Mouse (Mus musculus): ENCODE measurements at regions not wholly inside any gene's neighbourhood (a gene's known extent, or its start where the extent isn't known, plus 50 kb on each side); places are given as distances from the start of the nearest gene placed in this dataset.
A peak's percentile ranks its signal among the peaks of the same experiment; 100 is the strongest.
"Not testable (repeated sequence)": the region's sequence is repeated elsewhere in the genome, so short reads cannot be mapped to it uniquely, and the experiment has no call there.

- H3K9ac ChIP-seq; H3K9me3 ChIP-seq (ENCODE audit: low read depth, low read length); H3K4me3 ChIP-seq (ENCODE audit: low read depth, low read length); H3K4me1 ChIP-seq (ENCODE audit: insufficient read depth); H3K27me3 ChIP-seq (ENCODE audit: insufficient read depth, low read length); H3K27ac ChIP-seq (ENCODE audit: low read depth); H3K36me3 ChIP-seq (ENCODE audit: insufficient read depth): not testable (repeated sequence)
- TF ChIP-seq CTCF (IDR thresholded peaks at IDR 0.05; ENCODE audit: low read depth), result peak; percentile 60
- ATAC-seq (ENCODE audit: insufficient read depth), result peak; percentile 71; the same call in 1 of the 2 replicates
- peak; percentile 84 for DNase-seq
- H3K4me2 ChIP-seq, result peak overlapping the region; percentile 31; the same call in 1 of the 2 replicates
- WGBS, result 51% methylated on average over 3 of the region's 3 CpGs
Measured at GRCm38 (mm10) chrX:50614874-50615273, 186.6 kb upstream of the Olfr1324 start.

DNA sequence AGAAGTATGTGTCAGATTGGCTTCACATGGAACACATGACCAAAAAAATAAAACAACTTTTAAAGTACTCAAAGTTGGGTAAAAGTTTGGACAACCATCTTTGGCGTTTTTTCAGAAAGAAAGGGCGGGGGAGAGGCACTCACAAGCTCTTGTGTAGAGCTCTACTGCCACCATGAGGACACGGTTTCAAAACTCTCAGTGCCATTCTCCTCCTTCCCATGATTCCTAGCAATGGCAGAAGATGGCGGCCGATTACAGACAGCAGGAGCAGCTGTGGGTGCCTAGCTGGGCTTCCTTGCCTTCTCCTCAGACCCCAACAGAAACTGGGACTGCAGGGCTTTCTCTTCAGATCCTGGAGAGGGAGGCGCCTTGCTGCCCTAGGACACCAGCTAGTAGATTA lies 186.1 kb upstream of the Olfr1324 start:
- H3K9me3 ChIP-seq (ENCODE audit: low read depth, low read length); H3K36me3 ChIP-seq (ENCODE audit: insufficient read depth); H3K4me3 ChIP-seq (ENCODE audit: low read depth, low read length); H3K9ac ChIP-seq; H3K4me1 ChIP-seq (ENCODE audit: insufficient read depth); H3K27me3 ChIP-seq (ENCODE audit: insufficient read depth, low read length); ATAC-seq (ENCODE audit: insufficient read depth); H3K27ac ChIP-seq (ENCODE audit: low read depth): not testable (repeated sequence)
- peak; percentile 74 for DNase-seq
- peak; percentile 55 for TF ChIP-seq CTCF (IDR thresholded peaks at IDR 0.05; ENCODE audit: low read depth)
- 68% methylated on average over 6 of the region's 6 CpGs for WGBS
- H3K4me2 ChIP-seq, result peak overlapping the region; percentile 31; the same call in 1 of the 2 replicates

DNA sequence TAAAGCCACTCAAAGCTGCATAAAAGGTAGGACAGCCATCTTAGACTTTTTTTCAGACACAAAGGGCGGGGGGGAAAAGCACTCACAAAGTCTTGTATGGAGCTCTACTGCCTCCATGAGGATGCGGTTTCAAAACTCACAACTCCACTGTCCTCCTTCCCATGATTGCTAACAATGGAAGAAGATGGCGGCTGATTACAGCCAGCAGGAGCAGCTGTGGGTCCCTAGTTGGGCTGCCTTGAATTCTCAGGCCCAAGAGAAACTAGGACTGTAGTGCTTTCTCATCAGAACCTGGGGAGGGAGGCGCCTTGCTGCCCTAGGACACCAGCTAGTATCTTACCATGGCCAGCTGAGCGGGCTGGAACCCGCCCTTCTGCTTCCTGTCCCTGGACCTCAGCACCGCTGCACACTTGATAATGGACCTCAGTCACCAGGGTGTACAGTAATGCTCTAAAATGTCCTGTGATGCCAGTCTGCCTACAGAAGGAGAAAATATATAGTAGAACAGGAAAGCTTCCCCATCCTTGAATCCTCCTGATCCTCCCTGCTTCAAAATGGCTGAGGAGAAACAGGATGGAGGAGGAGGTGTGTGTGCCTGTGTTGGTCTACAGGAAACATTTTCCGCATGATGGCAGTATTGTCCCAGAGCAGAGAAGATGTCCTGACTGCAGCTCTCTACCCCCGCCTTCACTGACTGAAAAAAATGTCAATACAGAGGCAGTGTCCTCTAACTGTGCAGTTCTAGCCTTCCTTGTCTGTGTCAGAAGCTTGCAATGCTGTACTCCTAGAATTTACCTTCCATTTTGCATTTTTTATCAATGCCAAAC lies 183.7 kb upstream of the Olfr1324 start:
- H3K4me3 ChIP-seq (ENCODE audit: low read depth, low read length), result peak overlapping the region; percentile 14; the same call in 1 of the 2 replicates
- H3K4me1 ChIP-seq (ENCODE audit: insufficient read depth), result no peaks in the 10 kb centered on the region
- no peak overlapping the region for H3K9ac ChIP-seq
- peak; percentile 62 for TF ChIP-seq CTCF (IDR thresholded peaks at IDR 0.05; ENCODE audit: low read depth)
- peak overlapping the region; percentile 25; the same call in 1 of the 2 replicates for H3K4me2 ChIP-seq
- H3K36me3 ChIP-seq (ENCODE audit: insufficient read depth), result 0 out of 2 replicates have a peak, but pooled peaks cover 5% of the 10 kb centered on the region
- WGBS, result 70% methylated on average over 9 of the region's 9 CpGs
- H3K9me3 ChIP-seq (ENCODE audit: low read depth, low read length), result no peaks in the 10 kb centered on the region
- H3K27ac ChIP-seq (ENCODE audit: low read depth), result no peak overlapping the region
- no peaks in the 10 kb centered on the region for H3K27me3 ChIP-seq (ENCODE audit: insufficient read depth, low read length)
- DNase-seq, result peak; percentile 86
- ATAC-seq (ENCODE audit: insufficient read depth), result peak; percentile 64; the same call in 1 of the 2 replicates

GRCm38 (mm10) chrX:50608141-50608540 lies 179.8 kb upstream of the Olfr1324 start:
- H3K4me2 ChIP-seq; H3K36me3 ChIP-seq (ENCODE audit: insufficient read depth); H3K9me3 ChIP-seq (ENCODE audit: low read depth, low read length); H3K27me3 ChIP-seq (ENCODE audit: insufficient read depth, low read length); H3K4me3 ChIP-seq (ENCODE audit: low read depth, low read length); H3K4me1 ChIP-seq (ENCODE audit: insufficient read depth); ATAC-seq (ENCODE audit: insufficient read depth); H3K9ac ChIP-seq; H3K27ac ChIP-seq (ENCODE audit: low read depth); DNase-seq: not testable (repeated sequence)
- 82% methylated on average over 6 of the region's 6 CpGs for WGBS

DNA sequence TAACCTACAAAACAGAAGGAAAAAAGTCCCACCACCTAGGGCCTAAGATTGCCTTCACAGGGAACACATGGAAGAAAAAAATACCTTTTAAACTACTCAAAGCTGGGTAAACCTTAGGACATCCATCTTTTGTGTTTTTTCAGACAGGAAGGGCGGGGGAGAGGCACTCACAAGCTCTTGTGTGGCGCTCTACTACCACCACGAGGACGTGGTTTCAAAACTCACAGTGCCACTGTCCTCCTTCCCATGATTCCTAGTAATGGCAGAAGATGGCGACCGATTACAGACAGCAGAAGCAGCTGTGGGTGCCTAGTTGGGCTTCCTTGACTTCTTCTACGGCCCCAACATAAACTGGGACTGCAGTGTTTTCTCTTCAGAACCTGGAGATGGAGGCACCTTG lies 179.3 kb upstream of the Olfr1324 start:
- 0 out of 2 replicates have a peak, but pooled peaks cover 5% of the 10 kb centered on the region for H3K36me3 ChIP-seq (ENCODE audit: insufficient read depth)
- H3K4me2 ChIP-seq, result no peak overlapping the region
- TF ChIP-seq CTCF (IDR thresholded peaks at IDR 0.05; ENCODE audit: low read depth), result peak; percentile 50
- ATAC-seq (ENCODE audit: insufficient read depth), result no peak
- H3K9me3 ChIP-seq (ENCODE audit: low read depth, low read length), result no peaks in the 10 kb centered on the region
- no peak overlapping the region for H3K9ac ChIP-seq
- peak; percentile 62 for DNase-seq
- H3K4me1 ChIP-seq (ENCODE audit: insufficient read depth), result no peaks in the 10 kb centered on the region
- H3K27me3 ChIP-seq (ENCODE audit: insufficient read depth, low read length), result no peaks in the 10 kb centered on the region
- H3K4me3 ChIP-seq (ENCODE audit: low read depth, low read length), result no peak overlapping the region
- WGBS, result 81% methylated on average over 7 of the region's 7 CpGs
- H3K27ac ChIP-seq (ENCODE audit: low read depth), result no peak overlapping the region

- peak overlapping the region; percentile 25; the same call in 1 of the 2 replicates for H3K4me2 ChIP-seq
- H3K4me1 ChIP-seq (ENCODE audit: insufficient read depth); H3K27ac ChIP-seq (ENCODE audit: low read depth); H3K9ac ChIP-seq; H3K9me3 ChIP-seq (ENCODE audit: low read depth, low read length); H3K27me3 ChIP-seq (ENCODE audit: insufficient read depth, low read length); H3K4me3 ChIP-seq (ENCODE audit: low read depth, low read length); H3K36me3 ChIP-seq (ENCODE audit: insufficient read depth): not testable (repeated sequence)
- ATAC-seq (ENCODE audit: insufficient read depth) (peak; percentile 62; the same call in 1 of the 2 replicates), DNase-seq (peak; percentile 78)
- 82% methylated on average over 2 of the region's 2 CpGs for WGBS
- peak; percentile 60 for TF ChIP-seq CTCF (IDR thresholded peaks at IDR 0.05; ENCODE audit: low read depth)
Measured at GRCm38 (mm10) chrX:50605517-50605916, 177.2 kb upstream of the Olfr1324 start.

GRCm38 (mm10) chrX:50604995-50605394 lies 176.7 kb upstream of the Olfr1324 start:
- H3K4me2 ChIP-seq, result peak overlapping the region; percentile 25; the same call in 1 of the 2 replicates
- H3K27ac ChIP-seq (ENCODE audit: low read depth); H3K36me3 ChIP-seq (ENCODE audit: insufficient read depth); H3K27me3 ChIP-seq (ENCODE audit: insufficient read depth, low read length); H3K4me1 ChIP-seq (ENCODE audit: insufficient read depth); H3K4me3 ChIP-seq (ENCODE audit: low read depth, low read length); DNase-seq; H3K9me3 ChIP-seq (ENCODE audit: low read depth, low read length); H3K9ac ChIP-seq: not testable (repeated sequence)
- ATAC-seq (ENCODE audit: insufficient read depth), result peak; percentile 26; the same call in 1 of the 2 replicates
- WGBS, result 68% methylated on average over 4 of the region's 4 CpGs
- peak; percentile 29; the same call in 1 of the 2 replicates for TF ChIP-seq CTCF (IDR thresholded peaks at IDR 0.05; ENCODE audit: low read depth)
